8 mouse cellular contexts compared by ENCODE assay signal in genomic region chr13:62623577-62624276, GRCm38 (mm10). TPM values are rescaled to one million over a fixed set of nuclear protein-coding genes. Genes with fewer than 3 reads are reported as not detected.
A peak's percentile ranks its signal among the peaks of the same experiment; 100 is the strongest.
DNase-seq lines count a peak whose midpoint lies in the region; ATAC-seq lines count a peak whose summit lies in the region.
"Not testable (repeated sequence)": the region's sequence is repeated elsewhere in the genome, so short reads cannot be mapped to it uniquely, and the experiment has no call there.

Gene 6720489N17Rik, minus strand, starts transcription at chr13:62624182.

- not testable (repeated sequence) for H3K36me3 ChIP-seq in embryonic facial prominence, embryonic 11.5 days (replicated peaks; ENCODE audit: control insufficient read depth, insufficient read depth, low read depth, low read length); intestine, embryonic 16.5 days (ENCODE audit: control insufficient read depth, insufficient read depth, low read length)
- H3K36me3 ChIP-seq in midbrain, embryonic 10.5 days = peaks cover 21% of the 10 kb centered on the region

- 1% methylated on average over 15 of the region's 15 CpGs for WGBS in embryonic facial prominence, embryonic 11.5 days
- WGBS in intestine, embryonic 16.5 days = under 1% methylated on average over 15 of the region's 15 CpGs
- under 1% methylated on average over 15 of the region's 15 CpGs for WGBS in midbrain, embryonic 10.5 days

- H3K4me2 ChIP-seq in embryonic facial prominence, embryonic 11.5 days (ENCODE audit: low read depth, low read length) = peak within 1 kb of the TSS; percentile 37
- H3K4me2 ChIP-seq in intestine, embryonic 16.5 days (ENCODE audit: low read depth, low read length) = peak within 1 kb of the TSS; percentile 61

- peak; percentile 69 for DNase-seq in adrenal gland, postnatal 25 days
- peak; percentile 90 for DNase-seq in embryonic facial prominence, embryonic 11.5 days (ENCODE audit: low spot score)
- peak; percentile 37 for DNase-seq in gonadal fat pad, adult 2 months (ENCODE audit: low read depth)
- peak; percentile 47 to 58 for DNase-seq in left cerebral cortex, postnatal 36 days (ENCODE audit: low spot score in 2 of 2)
- DNase-seq in midbrain, embryonic 10.5 days (ENCODE audit: low spot score) = peak; percentile 82
- peak; percentile 57 to 70 for DNase-seq in right cerebral cortex, postnatal 36 days (ENCODE audit: low spot score in 2 of 2)
- DNase-seq in urinary bladder, postnatal 4 days (ENCODE audit: low spot score in 2 of 2) = peak; percentile 71 to 73

- not testable (repeated sequence) for H3K4me1 ChIP-seq in embryonic facial prominence, embryonic 11.5 days (ENCODE audit: control insufficient read depth, insufficient read depth, low read length); intestine, embryonic 16.5 days (ENCODE audit: control insufficient read depth, insufficient read depth, low read length); midbrain, embryonic 10.5 days

- peak within 1 kb of the TSS; percentile 59 for H3K9ac ChIP-seq in embryonic facial prominence, embryonic 11.5 days (replicated peaks; ENCODE audit: low read length)
- H3K9ac ChIP-seq in intestine, embryonic 16.5 days (ENCODE audit: low read depth, low read length) = peak within 1 kb of the TSS; percentile 71

- H3K27ac ChIP-seq in embryonic facial prominence, embryonic 11.5 days (replicated peaks; ENCODE audit: low read depth, low read length); intestine, embryonic 16.5 days (ENCODE audit: low read length): not testable (repeated sequence)
- H3K27ac ChIP-seq in midbrain, embryonic 10.5 days (replicated peaks) = peak within 1 kb of the TSS; percentile 83

- intact Hi-C loops in left cerebral cortex, postnatal 36 days (cut with DNase I) = not testable (repeated sequence)

- H3K9me3 ChIP-seq in embryonic facial prominence, embryonic 11.5 days (replicated peaks; ENCODE audit: control insufficient read depth, low read length); intestine, embryonic 16.5 days (ENCODE audit: control insufficient read depth, low read length): not testable (repeated sequence)
- H3K9me3 ChIP-seq in midbrain, embryonic 10.5 days (replicated peaks) = peaks cover 23% of the 10 kb centered on the region; the same call in 1 of the 2 replicates

- H3K27me3 ChIP-seq in embryonic facial prominence, embryonic 11.5 days (ENCODE audit: control insufficient read depth, insufficient read depth, low read length); intestine, embryonic 16.5 days (replicated peaks; ENCODE audit: control insufficient read depth, insufficient read depth, low read length); midbrain, embryonic 10.5 days (ENCODE audit: low read depth, poor library complexity, severe bottlenecking): not testable (repeated sequence)

- peak; percentile 100 for ATAC-seq in embryonic facial prominence, embryonic 11.5 days (replicated peaks; ENCODE audit: insufficient number of reproducible peaks, low FRiP score, low TSS enrichment, low read depth)
- peak; percentile 100 for ATAC-seq in intestine, embryonic 16.5 days

- H3K4me3 ChIP-seq in embryonic facial prominence, embryonic 11.5 days (ENCODE audit: low read depth, low read length) = peak within 1 kb of the TSS; percentile 33
- peak within 1 kb of the TSS; percentile 58 for H3K4me3 ChIP-seq in intestine, embryonic 16.5 days (ENCODE audit: low read length)
- peak within 1 kb of the TSS; percentile 57 for H3K4me3 ChIP-seq in midbrain, embryonic 10.5 days

RNA-seq across cellular contexts. Expression of gene 6720489N17Rik, which starts in this region (rescaled TPM):
- 0.95 and 2.3 TPM in 2 replicates for total RNA-seq in adrenal gland, postnatal 25 days (2021)
- 19.3 and 23.2 TPM in 2 replicates for polyA plus RNA-seq in embryonic facial prominence, embryonic 11.5 days (2014; fragmentation: Nextera tagmentation; extraction: Ambion mirVana)
- 0.16 and 0.62 TPM in 2 replicates for polyA plus RNA-seq in gonadal fat pad, adult 2 months (2012; rRNA removed)
- 5.4 and 9.3 TPM in 2 replicates for polyA plus RNA-seq in intestine, embryonic 16.5 days (2015; fragmentation: Nextera tagmentation; extraction: Ambion mirVana)
- 1 to 10 TPM; 2.9 to 3.4 TPM for total RNA-seq in left cerebral cortex, postnatal 36 days (2021)
- polyA plus RNA-seq in midbrain, embryonic 10.5 days (2016; fragmentation: Nextera tagmentation; extraction: Ambion mirVana) = 16.1 and 16.8 TPM in 2 replicates

Comparison
In these comparisons a context has a peak if more than half of its experiments do, and no peak if none do; other contexts are left out.
1. Peak in DNase-seq in gonadal fat pad, adult 2 months; RNA of the gene not detected or under 1 TPM.
2. DNase-seq: peak in every context shown above with its lines; median percentile 90 in embryonic facial prominence, embryonic 11.5 days; 82 in midbrain, embryonic 10.5 days; 72 in urinary bladder, postnatal 4 days; 69 in adrenal gland, postnatal 25 days; 64 in right cerebral cortex, postnatal 36 days; 52 in left cerebral cortex, postnatal 36 days; 37 in gonadal fat pad, adult 2 months.